Mouse (Mus musculus) monocyte, adult 59 days (primary cell): ENCODE data around the gene Apopt1. TPM values are rescaled to one million over a fixed set of nuclear protein-coding genes. Genes with fewer than 3 reads are reported as not detected.

Source experiments
- total RNA-seq, 2 experiments: library from RNA; stranded (reverse); gene quantifications; one replicate each; pipeline ENCODE4 v1.2.4; 2023

Gene Apopt1
- 10 to 100 TPM; 28.1 to 29.9 TPM for total RNA-seq

DNA sequence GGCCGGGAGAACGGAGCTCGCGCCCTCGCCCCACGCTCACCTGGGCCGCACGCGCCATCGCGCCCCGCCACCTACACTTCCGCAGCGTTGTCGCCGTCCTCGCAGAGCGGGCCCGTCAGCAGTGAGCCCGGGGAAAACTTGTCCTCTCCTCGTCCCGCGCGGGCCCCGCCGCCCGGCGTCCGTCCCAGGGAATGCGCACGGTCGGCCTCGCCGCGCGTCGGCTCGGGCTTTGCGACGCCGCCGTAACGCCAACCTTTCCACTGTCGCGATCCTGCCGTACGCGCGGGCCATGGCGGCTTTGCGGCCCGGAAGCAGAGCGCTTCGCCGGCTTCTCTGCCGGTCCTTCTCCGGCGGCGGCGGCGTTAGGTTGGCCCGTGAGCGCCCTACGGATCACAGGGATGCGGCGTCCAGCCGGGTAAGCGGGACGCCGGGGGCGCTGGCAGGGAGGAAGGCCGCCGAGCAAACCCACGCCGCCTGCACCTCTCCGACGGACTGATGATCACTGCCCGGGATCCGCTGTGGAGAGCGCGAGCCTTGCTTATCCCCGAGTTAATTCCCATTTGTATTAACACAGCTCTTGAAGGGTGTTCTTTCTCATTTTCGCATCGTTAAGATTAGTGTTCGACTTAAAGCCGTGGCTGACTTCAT is at the start of gene Apopt1, which contains the start of gene Bag5:
Gene Apopt1, plus strand, starts transcription at position 258 of the 648 bp plus-strand sequence.
Gene Bag5, minus strand, starts transcription at position 254 of the 648 bp plus-strand sequence.

DNA sequence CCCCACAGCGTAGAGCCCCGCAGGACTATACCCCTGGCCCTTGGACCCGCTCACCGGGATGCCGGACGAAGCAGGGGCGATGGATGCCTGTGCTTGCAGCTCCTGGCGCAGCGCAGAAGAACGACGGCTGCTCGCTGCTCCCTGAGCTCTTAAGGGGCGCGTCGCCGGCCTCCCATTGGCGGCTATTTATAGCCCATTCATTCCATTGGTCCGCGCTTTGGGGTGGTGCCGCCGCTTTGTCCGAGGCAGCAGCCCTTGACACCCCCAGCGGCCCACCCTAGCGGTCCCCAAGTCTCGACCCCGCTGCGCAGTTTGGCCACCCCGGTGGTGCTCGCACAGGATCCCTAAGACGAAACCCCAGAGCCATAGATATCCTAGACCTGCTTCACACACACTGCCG is 40.9 kb upstream of the Apopt1 start, which contains the start of gene Ckb:
Gene Ckb, minus strand, starts transcription at position 163 of the 400 bp plus-strand sequence.

DNA sequence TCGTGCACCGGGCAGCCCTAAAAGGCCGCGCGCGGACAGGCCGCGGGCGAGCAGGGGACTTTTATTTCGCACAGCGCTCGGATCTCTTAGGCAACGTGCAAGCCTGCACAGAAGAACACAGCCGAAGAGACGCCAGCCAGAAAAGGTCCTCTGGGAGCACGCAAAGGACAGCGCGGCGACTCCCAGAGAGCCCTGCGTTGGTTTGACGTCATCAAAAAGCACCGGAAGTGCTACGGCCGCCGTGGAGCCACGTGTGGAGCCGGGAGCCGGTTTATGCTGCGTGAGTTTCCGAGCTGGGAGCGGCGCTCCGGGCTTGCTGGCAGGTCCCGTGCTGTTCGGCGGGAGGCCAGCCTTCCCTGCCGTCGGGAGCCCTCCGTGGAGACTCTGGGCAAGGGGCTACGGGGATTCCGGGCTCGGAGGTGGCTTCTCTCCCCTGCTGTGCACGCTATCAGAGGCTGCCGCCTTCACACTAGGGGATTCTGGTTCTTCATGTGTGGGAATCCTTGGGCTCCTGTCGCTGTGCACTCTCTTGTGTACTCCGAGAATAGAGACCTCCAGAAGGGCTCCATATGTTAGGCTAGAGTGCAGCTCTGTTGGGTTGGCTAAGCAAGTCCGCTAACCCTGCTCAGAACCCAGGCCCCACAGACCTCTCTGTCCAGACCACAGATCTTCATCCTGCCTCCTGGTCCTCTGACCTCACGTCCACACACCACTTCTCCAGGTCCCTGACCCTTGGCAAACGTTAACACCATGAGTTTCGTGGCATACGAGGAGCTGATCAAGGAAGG is 35.0 kb upstream of the Apopt1 start, which contains the start of gene Trmt61a:
Gene Trmt61a, plus strand, starts transcription at position 224 of the 788 bp plus-strand sequence.

DNA sequence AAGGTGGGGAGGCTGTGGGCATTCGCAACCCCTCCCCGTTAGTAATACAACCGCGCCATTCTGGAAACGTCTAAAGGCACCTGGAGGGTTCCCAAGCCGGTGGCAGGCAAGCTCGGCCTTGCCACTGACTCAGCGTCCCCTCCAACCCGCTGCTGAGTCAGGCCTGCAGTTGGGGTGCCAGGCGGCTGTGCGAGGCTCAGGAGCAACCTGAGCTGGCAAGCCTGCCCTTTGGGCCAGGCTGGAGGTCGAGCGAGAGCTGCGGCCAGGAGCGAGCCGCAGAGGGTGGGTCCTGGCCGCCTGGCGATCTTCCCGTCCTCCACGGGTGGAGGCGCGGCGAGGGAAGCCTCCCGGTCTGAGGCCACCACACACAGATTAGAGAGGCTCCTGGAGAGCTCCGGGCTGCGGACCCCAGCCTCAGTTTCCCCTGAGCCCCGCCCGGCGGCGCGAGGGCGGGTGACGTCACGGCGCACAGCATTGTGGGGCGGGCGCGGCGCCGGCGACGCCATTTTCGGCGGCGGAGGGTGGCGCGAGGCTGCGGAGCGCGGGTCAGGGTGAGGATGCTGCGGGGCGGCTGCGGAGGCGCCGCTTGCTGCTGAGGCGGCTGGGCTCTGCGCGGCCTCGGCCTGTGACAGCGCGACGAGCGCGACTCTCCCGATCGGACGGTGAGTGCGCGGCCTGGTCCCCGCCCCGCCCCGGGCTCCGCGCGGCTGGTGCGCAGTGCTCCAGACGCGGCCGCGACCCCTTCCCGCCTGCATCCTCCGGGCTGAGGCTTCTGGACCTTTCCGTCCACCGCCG is 45.5 kb downstream of the Apopt1 start, which contains the start of gene Klc1:
Gene Klc1, plus strand, starts transcription at position 469 of the 795 bp plus-strand sequence.

Other genes with a start within 250 kb of the Apopt1 start
- not detected for gene Gm266, start 227.4 kb upstream of the Apopt1 start, total RNA-seq
- gene Eif5, start 175.2 kb upstream of the Apopt1 start, total RNA-seq = 100 to 1,000 TPM; 665 to 707 TPM
- gene Mark3, start 138.7 kb upstream of the Apopt1 start, total RNA-seq = 10 to 100 TPM; 75.3 to 78.6 TPM
- gene Ckb, start 40.9 kb upstream of the Apopt1 start, total RNA-seq = 10 to 100 TPM; 49.9 to 50.1 TPM
- 1 to 10 TPM; 7.4 to 7.9 TPM for gene Trmt61a, start 35.2 kb upstream of the Apopt1 start, total RNA-seq
- 10 to 100 TPM; 18.2 to 21.6 TPM for gene Bag5, start within 50 bp of the Apopt1 start, total RNA-seq
- gene Klc1, start 45.6 kb downstream of the Apopt1 start, total RNA-seq = 100 to 1,000 TPM; 118 to 119 TPM
- 1 to 10 TPM in 1 of 2 experiments, under 1 TPM in 1; 0.79 to 1.4 TPM for gene Xrcc3, start 100.6 kb downstream of the Apopt1 start, total RNA-seq
- gene Zfyve21, start 100.9 kb downstream of the Apopt1 start, total RNA-seq = 10 to 100 TPM in 1 of 2 experiments, 1 to 10 TPM in 1; 5.4 to 10.1 TPM
- 10 to 100 TPM; 12.0 to 14.0 TPM for gene Ppp1r13b, start 194.8 kb downstream of the Apopt1 start, total RNA-seq